Mouse (Mus musculus): ENCODE results near the gene Slc7a6os. TPM values are rescaled to one million over a fixed set of nuclear protein-coding genes. Genes with fewer than 3 reads are reported as not detected.

Slc7a6os gene
- polyA plus RNA-seq (2015; fragmentation: Nextera tagmentation; extraction: Ambion mirVana) = 19.5 and 22.2 TPM in 2 replicates

- ATAC-seq (replicated peaks; ENCODE audit: insufficient number of reproducible peaks, insufficient read depth, low FRiP score, low read depth) = peak; percentile 99
- Histone ChIP-seq H3K9me3 (replicated peaks) (no peaks in the 10 kb centered on the region), H3K27ac (peak within 1 kb of the TSS; percentile 93), H3K4me2 (peak within 1 kb of the TSS; percentile 71), H3K4me3 (peak within 1 kb of the TSS; percentile 84), H3K9ac (peak within 1 kb of the TSS; percentile 86), H3K36me3 (peaks cover 35% of the 10 kb centered on the region), H3K27me3 (no peaks in the 10 kb centered on the region), H3K4me1 (replicated peaks) (peaks cover 14% of the 10 kb centered on the region)
- under 1% methylated on average over 52 of the region's 52 CpGs for WGBS
Observed at GRCm38 (mm10) chr8:106210821-106211345, at the start of gene Slc7a6os, which contains the start of gene Prmt7. Gene Slc7a6os, minus strand, starts transcription at chr8:106210935. Gene Prmt7, plus strand, starts transcription at chr8:106210936.

- Histone ChIP-seq H3K27me3 (no peaks in the 10 kb centered on the region), H3K36me3 (0 out of 2 replicates have a peak, but pooled peaks cover 2% of the 10 kb centered on the region), H3K4me3 (no peak overlapping the region), H3K9me3 (replicated peaks) (no peaks in the 10 kb centered on the region), H3K9ac (no peak overlapping the region), H3K27ac (no peak overlapping the region), H3K4me1 (replicated peaks) (peaks cover 22% of the 10 kb centered on the region), H3K4me2 (no peak overlapping the region)
- 88% methylated on average over 10 of the region's 10 CpGs for WGBS
- ATAC-seq (replicated peaks; ENCODE audit: insufficient number of reproducible peaks, insufficient read depth, low FRiP score, low read depth) = no peak
Observed at GRCm38 (mm10) chr8:106259579-106260255, 49.0 kb upstream of the Slc7a6os start.

GRCm38 (mm10) chr8:106258169-106258568 lies 47.4 kb upstream of the Slc7a6os start:
- Histone ChIP-seq H3K27ac (no peak overlapping the region), H3K9me3 (replicated peaks) (no peaks in the 10 kb centered on the region), H3K4me1 (replicated peaks) (peaks cover 22% of the 10 kb centered on the region), H3K9ac (no peak overlapping the region), H3K4me3 (no peak overlapping the region), H3K4me2 (no peak overlapping the region), H3K27me3 (no peaks in the 10 kb centered on the region), H3K36me3 (0 out of 2 replicates have a peak, but pooled peaks cover 4% of the 10 kb centered on the region)
- ATAC-seq (replicated peaks; ENCODE audit: insufficient number of reproducible peaks, insufficient read depth, low FRiP score, low read depth) = no peak
- WGBS = 42% methylated on average over 1 of the region's 1 CpGs

- Histone ChIP-seq H3K27me3 (no peaks in the 10 kb centered on the region), H3K9ac (no peak overlapping the region), H3K4me2 (no peak overlapping the region), H3K4me1 (replicated peaks) (peaks cover 7% of the 10 kb centered on the region; the same call in 1 of the 2 replicates), H3K4me3 (no peak overlapping the region), H3K9me3 (replicated peaks) (no peaks in the 10 kb centered on the region), H3K27ac (no peak overlapping the region), H3K36me3 (peaks cover 57% of the 10 kb centered on the region)
- ATAC-seq (replicated peaks; ENCODE audit: insufficient number of reproducible peaks, insufficient read depth, low FRiP score, low read depth) = no peak
- WGBS = 63% methylated on average over 4 of the region's 4 CpGs
Observed at GRCm38 (mm10) chr8:106250186-106250585, 39.5 kb upstream of the Slc7a6os start.

- no peak for ATAC-seq (replicated peaks; ENCODE audit: insufficient number of reproducible peaks, insufficient read depth, low FRiP score, low read depth)
Observed at GRCm38 (mm10) chr8:106237106-106237505, 26.4 kb upstream of the Slc7a6os start.

GRCm38 (mm10) chr8:106234567-106235261 lies 24.0 kb upstream of the Slc7a6os start:
- Histone ChIP-seq H3K4me3 (no peak overlapping the region), H3K27me3 (no peaks in the 10 kb centered on the region), H3K4me1 (replicated peaks) (no peaks in the 10 kb centered on the region), H3K36me3 (peaks cover 43% of the 10 kb centered on the region), H3K4me2 (no peak overlapping the region), H3K9ac (no peak overlapping the region), H3K27ac (no peak overlapping the region), H3K9me3 (replicated peaks) (no peaks in the 10 kb centered on the region)
- 76% methylated on average over 17 of the region's 17 CpGs for WGBS
- ATAC-seq (replicated peaks; ENCODE audit: insufficient number of reproducible peaks, insufficient read depth, low FRiP score, low read depth) = no peak

More at GRCm38 (mm10) chr8:106237106-106237505, 26.4 kb upstream of the Slc7a6os start:
- no peak overlapping the region for H3K27ac ChIP-seq
- 86% methylated on average over 5 of the region's 5 CpGs for WGBS
- H3K9me3 ChIP-seq (replicated peaks) = no peaks in the 10 kb centered on the region
- no peak overlapping the region for H3K9ac ChIP-seq
- H3K4me3 ChIP-seq = no peak overlapping the region
- H3K36me3 ChIP-seq = peaks cover 41% of the 10 kb centered on the region
- no peaks in the 10 kb centered on the region for H3K27me3 ChIP-seq
- H3K4me2 ChIP-seq = no peak overlapping the region
- H3K4me1 ChIP-seq (replicated peaks) = no peaks in the 10 kb centered on the region

GRCm38 (mm10) chr8:106232751-106233150 lies 22.0 kb upstream of the Slc7a6os start:
- ATAC-seq (replicated peaks; ENCODE audit: insufficient number of reproducible peaks, insufficient read depth, low FRiP score, low read depth) = no peak
- no peak overlapping the region for H3K9ac ChIP-seq
- H3K4me1 ChIP-seq (replicated peaks) = no peaks in the 10 kb centered on the region
- peaks cover 47% of the 10 kb centered on the region for H3K36me3 ChIP-seq
- H3K9me3 ChIP-seq (replicated peaks) = no peaks in the 10 kb centered on the region
- WGBS = 78% methylated on average over 3 of the region's 3 CpGs
- no peaks in the 10 kb centered on the region for H3K27me3 ChIP-seq
- no peak overlapping the region for H3K27ac ChIP-seq
- H3K4me3 ChIP-seq = no peak overlapping the region
- no peak overlapping the region for H3K4me2 ChIP-seq

GRCm38 (mm10) chr8:106231536-106231935 lies 20.8 kb upstream of the Slc7a6os start:
- Histone ChIP-seq H3K9ac (no peak overlapping the region), H3K27me3 (no peaks in the 10 kb centered on the region), H3K36me3 (peaks cover 43% of the 10 kb centered on the region), H3K4me2 (no peak overlapping the region), H3K27ac (no peak overlapping the region), H3K4me1 (replicated peaks) (no peaks in the 10 kb centered on the region), H3K4me3 (no peak overlapping the region), H3K9me3 (replicated peaks) (no peaks in the 10 kb centered on the region)
- WGBS = 87% methylated on average over 7 of the region's 7 CpGs
- no peak for ATAC-seq (replicated peaks; ENCODE audit: insufficient number of reproducible peaks, insufficient read depth, low FRiP score, low read depth)

GRCm38 (mm10) chr8:106226589-106226988 lies 15.9 kb upstream of the Slc7a6os start:
- no peaks in the 10 kb centered on the region for H3K4me1 ChIP-seq (replicated peaks)
- ATAC-seq (replicated peaks; ENCODE audit: insufficient number of reproducible peaks, insufficient read depth, low FRiP score, low read depth) = no peak
- no peaks in the 10 kb centered on the region for H3K9me3 ChIP-seq (replicated peaks)
- H3K36me3 ChIP-seq = peaks cover 57% of the 10 kb centered on the region
- H3K4me3 ChIP-seq = no peak overlapping the region
- no peak overlapping the region for H3K27ac ChIP-seq
- H3K27me3 ChIP-seq = no peaks in the 10 kb centered on the region
- WGBS = 45% methylated on average over 9 of the region's 9 CpGs
- no peak overlapping the region for H3K4me2 ChIP-seq
- no peak overlapping the region for H3K9ac ChIP-seq

GRCm38 (mm10) chr8:106219620-106220019 lies 8.9 kb upstream of the Slc7a6os start:
- Histone ChIP-seq H3K27me3 (no peaks in the 10 kb centered on the region), H3K36me3 (peaks cover 79% of the 10 kb centered on the region), H3K9me3 (replicated peaks) (no peaks in the 10 kb centered on the region), H3K27ac (no peak overlapping the region), H3K4me2 (no peak overlapping the region), H3K4me1 (replicated peaks) (no peaks in the 10 kb centered on the region), H3K9ac (no peak overlapping the region), H3K4me3 (no peak overlapping the region)
- ATAC-seq (replicated peaks; ENCODE audit: insufficient number of reproducible peaks, insufficient read depth, low FRiP score, low read depth) = no peak
- WGBS = 48% methylated on average over 3 of the region's 3 CpGs

GRCm38 (mm10) chr8:106213959-106214358 lies 3.2 kb upstream of the Slc7a6os start:
- 88% methylated on average over 3 of the region's 3 CpGs for WGBS
- no peaks in the 10 kb centered on the region for H3K27me3 ChIP-seq
- H3K4me3 ChIP-seq = no peak overlapping the region
- H3K9ac ChIP-seq = no peak overlapping the region
- H3K4me1 ChIP-seq (replicated peaks) = peaks cover 14% of the 10 kb centered on the region
- peaks cover 43% of the 10 kb centered on the region for H3K36me3 ChIP-seq
- H3K9me3 ChIP-seq (replicated peaks) = no peaks in the 10 kb centered on the region
- H3K4me2 ChIP-seq = no peak overlapping the region
- H3K27ac ChIP-seq = no peak overlapping the region
- ATAC-seq (replicated peaks; ENCODE audit: insufficient number of reproducible peaks, insufficient read depth, low FRiP score, low read depth) = no peak

All from heart, embryonic 15.5 days (tissue).